Mouse (Mus musculus) limb, embryonic 10.5 days (tissue): Measurements from ENCODE around the gene Hcls1. TPM values are rescaled to one million over a fixed set of nuclear protein-coding genes. Genes with fewer than 3 reads are reported as not detected.

Experiments used
- DNase-seq: peaks from one replicate; pipeline ENCODE4 v3.0.0-alpha.2; 2017; ENCODE audit warnings: low spot score
- H3K27ac ChIP-seq: fragments of 300-500 bp; sonication (generic); 2 replicates; pipeline ENCODE4 v1.5.1; 2016; ENCODE audit warnings: mild to moderate bottlenecking
- H3K27me3 ChIP-seq: fragments of 300-500 bp; sonication (generic); 2 replicates; pipeline ENCODE4 v1.6.1; 2016; ENCODE audit warnings: low read depth, mild to moderate bottlenecking; ENCODE audit not compliant: poor library complexity, severe bottlenecking
- H3K36me3 ChIP-seq: fragments of 300-500 bp; sonication (generic); 2 replicates; pipeline ENCODE4 v1.6.1; 2016; ENCODE audit warnings: mild to moderate bottlenecking, moderate library complexity
- H3K4me1 ChIP-seq: fragments of 300-500 bp; sonication (generic); 2 replicates; pipeline ENCODE4 v1.6.1; 2016
- H3K4me3 ChIP-seq: fragments of 300-500 bp; sonication (generic); 2 replicates; pipeline ENCODE4 v1.5.1; 2016; ENCODE audit warnings: mild to moderate bottlenecking, moderate library complexity
- H3K9me3 ChIP-seq: fragments of 300-500 bp; sonication (generic); replicated peaks from 2 replicates; pipeline ENCODE4 v1.6.1; 2016; ENCODE audit warnings: mild to moderate bottlenecking
- WGBS: fragments of 180-500 bp; shearing (Covaris S2); methylation state at CpG from one replicate; pipeline ENCODE4 v1.1.7; 2016; 5-methylcytosine and 5-hydroxymethylcytosine counted together
- polyA plus RNA-seq: library from polyadenylated mRNA; unstranded; fragments of >200 nt; fragmentation: Nextera tagmentation; extraction: Ambion mirVana; gene quantifications from 2 replicates; pipeline ENCODE4 v1.2.1, GENCODE M21; 2016

Gene Hcls1
- polyA plus RNA-seq, 1 experiment from 2014 or later, result 2.3 TPM

DNA sequence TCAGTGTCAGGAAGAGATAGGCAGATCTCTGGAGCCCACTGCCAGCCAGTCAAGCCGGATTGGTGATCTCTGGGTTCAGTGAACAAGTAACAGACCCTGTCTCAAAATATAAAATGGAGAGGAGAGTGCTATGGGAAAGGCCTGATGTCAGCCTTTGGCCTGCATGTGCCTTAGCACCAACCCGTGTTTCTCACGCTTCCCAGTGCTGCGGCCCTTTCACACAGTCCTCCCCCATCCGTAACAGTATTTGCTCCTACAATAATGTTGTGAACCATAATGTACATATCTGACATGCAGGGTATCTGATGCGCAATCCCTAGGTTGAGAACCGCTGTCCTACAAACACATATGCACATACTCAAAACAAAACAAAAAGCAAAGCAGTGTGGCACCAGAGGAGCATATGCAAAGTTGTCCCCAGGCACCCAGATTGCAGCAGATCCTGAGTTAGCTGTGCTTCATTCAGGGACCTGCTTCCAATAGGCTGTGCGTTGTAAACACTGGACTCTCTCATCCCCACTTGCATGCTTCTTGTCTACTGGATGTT lies 13.6 kb upstream of the Hcls1 start:
- H3K36me3 ChIP-seq, result peaks cover 74% of the 10 kb centered on the region
- WGBS, result 94% methylated on average over 8 of the region's 8 CpGs
- no peaks in the 10 kb centered on the region for H3K9me3 ChIP-seq
- no peaks in the 10 kb centered on the region for H3K4me1 ChIP-seq
- DNase-seq, result no peak
- no peaks in the 10 kb centered on the region for H3K27me3 ChIP-seq
- no peak overlapping the region for H3K27ac ChIP-seq
- H3K4me3 ChIP-seq, result no peak overlapping the region

DNA sequence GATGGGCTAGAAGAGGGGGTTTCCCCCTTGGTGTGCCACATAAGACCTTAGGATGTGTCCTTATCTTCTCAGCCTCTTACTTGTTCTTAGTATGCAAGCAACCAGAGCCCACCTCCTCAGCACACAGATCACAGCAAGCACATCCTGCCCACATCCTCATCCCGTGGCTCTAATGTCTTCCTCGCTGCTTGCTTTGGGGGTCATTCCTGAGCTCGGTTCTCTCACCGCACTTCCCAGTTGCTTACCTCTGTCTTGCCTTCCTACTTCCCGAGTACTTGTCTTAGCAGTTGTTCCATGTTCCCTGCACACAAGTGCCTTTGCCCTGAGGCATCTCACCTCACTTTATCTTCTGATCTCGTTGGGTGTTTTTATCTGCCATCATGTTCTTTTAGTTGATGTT lies 12.8 kb upstream of the Hcls1 start:
- Histone ChIP-seq H3K4me3 (no peak overlapping the region), H3K27me3 (no peaks in the 10 kb centered on the region), H3K4me1 (no peaks in the 10 kb centered on the region), H3K36me3 (peaks cover 74% of the 10 kb centered on the region), H3K27ac (no peak overlapping the region), H3K9me3 (no peaks in the 10 kb centered on the region)
- DNase-seq, result no peak
- WGBS, result 91% methylated on average over 6 of the region's 6 CpGs

DNA sequence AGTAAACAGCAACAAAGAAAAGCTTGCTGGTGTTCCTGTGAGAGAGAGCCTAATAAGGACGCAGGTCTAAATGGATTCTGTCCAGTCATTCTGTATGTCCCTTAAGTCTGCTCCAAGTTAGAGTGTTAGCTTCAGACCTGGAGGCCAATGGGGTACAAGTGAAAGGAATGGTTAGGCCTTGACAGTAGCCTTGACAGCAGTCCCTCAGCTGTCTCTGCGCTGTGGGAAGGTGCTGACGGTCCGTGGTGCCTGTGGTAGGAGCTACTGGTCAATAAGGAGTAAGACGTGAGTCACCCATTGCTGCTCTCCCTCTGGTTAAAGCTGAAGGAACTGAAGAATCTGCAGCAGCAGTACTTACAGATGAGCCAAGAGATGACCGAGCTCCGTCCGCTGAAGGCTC lies 10.5 kb upstream of the Hcls1 start:
- Histone ChIP-seq H3K27ac (no peak overlapping the region), H3K4me3 (no peak overlapping the region), H3K4me1 (no peaks in the 10 kb centered on the region), H3K36me3 (peaks cover 74% of the 10 kb centered on the region), H3K9me3 (no peaks in the 10 kb centered on the region), H3K27me3 (no peaks in the 10 kb centered on the region)
- 91% methylated on average over 8 of the region's 8 CpGs for WGBS
- no peak for DNase-seq

DNA sequence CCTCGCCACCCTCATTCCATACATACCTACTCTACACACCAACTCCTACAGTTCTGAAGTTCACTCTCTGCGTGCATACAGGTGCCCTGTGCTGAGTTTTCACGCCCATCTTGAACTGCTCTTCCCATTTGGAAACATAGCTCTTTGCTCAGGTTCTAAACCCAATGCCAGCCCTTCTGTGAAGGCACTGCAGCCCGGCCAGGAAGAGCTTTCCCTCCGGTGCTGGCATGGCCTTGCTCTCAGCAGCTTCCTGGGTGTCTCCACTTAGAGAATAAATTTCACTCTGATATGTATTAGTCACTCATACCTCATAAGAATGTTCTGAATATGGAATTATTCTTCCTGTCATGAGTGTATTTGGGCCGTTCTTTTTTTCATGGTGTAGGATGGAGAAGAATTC lies 9.4 kb upstream of the Hcls1 start:
- H3K27me3 ChIP-seq, result no peaks in the 10 kb centered on the region
- 94% methylated on average over 6 of the region's 6 CpGs for WGBS
- no peak overlapping the region for H3K4me3 ChIP-seq
- H3K36me3 ChIP-seq, result peaks cover 75% of the 10 kb centered on the region
- no peaks in the 10 kb centered on the region for H3K9me3 ChIP-seq
- 0 out of 2 replicates have a peak, but pooled peaks cover 2% of the 10 kb centered on the region for H3K4me1 ChIP-seq
- no peak overlapping the region for H3K27ac ChIP-seq
- DNase-seq, result no peak

DNA sequence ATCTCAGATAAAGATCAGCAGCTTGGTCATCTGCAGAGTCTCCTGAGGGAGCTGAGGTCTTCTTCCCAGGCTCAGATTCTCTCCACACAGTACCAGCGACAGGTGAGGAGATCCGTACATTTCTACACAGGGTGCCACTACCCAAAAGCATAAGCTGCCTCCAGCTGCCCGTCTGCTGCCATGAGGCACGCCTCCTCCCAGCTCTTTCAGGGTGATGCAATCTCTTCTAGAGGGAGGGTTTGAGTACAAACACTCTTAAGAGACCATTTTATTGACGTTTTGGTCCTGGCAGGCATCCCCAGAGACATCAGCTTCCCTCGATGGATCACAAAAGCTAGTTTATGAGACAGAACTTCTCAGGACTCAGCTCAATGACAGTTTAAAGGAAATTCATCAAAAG lies 9.0 kb upstream of the Hcls1 start:
- no peak overlapping the region for H3K27ac ChIP-seq
- no peak for DNase-seq
- peaks cover 76% of the 10 kb centered on the region for H3K36me3 ChIP-seq
- WGBS, result 84% methylated on average over 6 of the region's 6 CpGs
- H3K4me1 ChIP-seq, result 0 out of 2 replicates have a peak, but pooled peaks cover 5% of the 10 kb centered on the region
- H3K9me3 ChIP-seq, result no peaks in the 10 kb centered on the region
- no peaks in the 10 kb centered on the region for H3K27me3 ChIP-seq
- H3K4me3 ChIP-seq, result no peak overlapping the region

DNA sequence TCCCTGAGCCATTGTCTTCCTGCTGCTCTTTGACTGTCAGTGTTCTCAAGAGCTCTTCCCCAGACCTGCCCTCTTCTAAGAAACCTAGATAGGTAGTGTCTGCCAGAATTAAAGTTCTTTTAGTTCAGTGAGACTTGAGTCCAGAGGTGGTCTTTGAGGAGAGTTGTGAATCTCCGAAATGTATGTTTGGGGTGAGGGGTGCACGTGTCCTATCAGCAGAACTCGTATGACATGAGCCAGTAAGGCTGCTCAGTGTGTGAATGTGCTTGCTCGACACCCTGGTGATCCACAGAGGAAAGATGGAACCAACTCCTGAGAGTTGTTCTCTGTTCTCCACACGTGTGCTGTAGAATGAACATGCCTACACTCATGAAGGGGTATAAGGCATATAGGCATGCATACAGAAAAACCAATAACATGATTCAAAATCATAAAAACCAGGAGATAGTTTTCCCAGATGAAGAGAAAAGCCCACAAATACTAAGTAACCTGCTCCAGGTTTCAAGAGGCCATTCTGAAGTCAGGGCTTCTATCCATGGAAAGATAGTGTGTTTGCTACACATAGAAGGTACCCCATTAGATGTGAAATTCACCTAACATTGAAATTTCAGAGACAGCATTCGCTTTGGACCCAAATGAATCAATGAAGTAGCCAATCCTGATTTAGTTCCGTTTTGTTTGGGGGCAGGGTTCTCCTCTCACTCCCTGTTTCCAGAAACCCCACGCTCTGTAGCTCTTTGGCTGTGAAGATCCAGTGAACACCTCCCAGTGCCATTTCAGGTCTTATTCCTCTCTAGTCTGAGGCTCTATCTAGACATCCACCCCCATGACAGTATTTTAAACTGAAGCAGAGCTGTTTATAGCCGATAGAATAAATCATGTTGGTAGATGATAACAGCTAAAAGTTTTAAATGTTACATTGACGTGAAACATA lies 8.0 kb upstream of the Hcls1 start:
- no peak for DNase-seq
- Histone ChIP-seq H3K4me3 (no peak overlapping the region), H3K27me3 (no peaks in the 10 kb centered on the region), H3K9me3 (no peaks in the 10 kb centered on the region), H3K4me1 (peaks cover 8% of the 10 kb centered on the region; the same call in 1 of the 2 replicates), H3K27ac (no peak overlapping the region), H3K36me3 (peaks cover 80% of the 10 kb centered on the region)
- WGBS, result 95% methylated on average over 10 of the region's 10 CpGs

DNA sequence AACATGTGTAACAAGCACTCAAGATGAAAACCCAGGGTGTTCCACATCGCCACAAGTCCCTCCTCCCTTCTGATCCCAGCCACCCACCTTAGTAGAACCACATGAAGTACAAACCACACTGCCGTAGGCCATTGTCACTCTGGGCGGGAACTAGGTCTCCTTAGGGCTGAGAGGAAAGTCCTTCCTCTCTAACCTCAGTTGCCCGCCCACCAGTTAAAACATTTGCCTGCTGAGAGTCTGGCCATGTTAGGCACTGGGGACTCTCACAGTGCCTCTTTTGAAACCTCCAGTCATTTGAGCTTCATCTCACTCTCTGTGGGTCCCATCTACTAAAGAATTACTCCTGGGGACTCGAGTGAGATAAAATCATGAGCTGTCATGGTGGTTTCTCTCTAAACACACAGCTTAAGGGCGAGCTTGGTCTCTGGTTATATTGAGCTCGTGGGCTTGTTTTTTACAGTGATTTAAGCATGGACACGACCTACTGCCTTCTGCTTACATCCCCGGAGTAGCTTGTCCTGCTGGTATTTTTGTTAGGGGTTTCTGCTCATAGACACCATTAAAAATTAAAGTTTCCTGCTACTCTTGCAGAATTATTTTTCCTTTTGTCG lies 7.2 kb upstream of the Hcls1 start:
- no peak overlapping the region for H3K27ac ChIP-seq
- no peak for DNase-seq
- peaks cover 88% of the 10 kb centered on the region for H3K36me3 ChIP-seq
- 91% methylated on average over 10 of the region's 10 CpGs for WGBS
- no peaks in the 10 kb centered on the region for H3K9me3 ChIP-seq
- H3K4me1 ChIP-seq, result peaks cover 12% of the 10 kb centered on the region; the same call in 1 of the 2 replicates
- H3K27me3 ChIP-seq, result no peaks in the 10 kb centered on the region
- H3K4me3 ChIP-seq, result no peak overlapping the region

DNA sequence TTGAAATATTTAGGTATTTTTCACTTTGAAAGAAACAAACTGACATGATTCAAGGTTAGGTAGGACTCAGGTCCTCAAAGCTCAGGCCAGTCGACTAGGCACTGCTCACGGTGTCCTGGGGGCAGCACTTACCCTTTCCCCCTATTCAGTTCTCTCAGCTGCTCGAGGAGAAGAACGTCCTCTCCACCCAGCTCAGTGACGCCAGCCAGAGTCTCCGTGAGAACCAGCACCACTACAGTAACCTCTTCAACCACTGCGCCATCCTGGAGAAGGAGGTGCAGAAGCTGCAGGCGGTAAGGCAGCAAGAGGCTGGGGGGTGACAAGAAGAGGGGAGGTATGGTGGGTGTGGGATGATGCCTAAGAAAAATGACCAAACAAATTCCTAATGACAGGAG lies 6.7 kb upstream of the Hcls1 start:
- Histone ChIP-seq H3K27ac (no peak overlapping the region), H3K4me1 (peaks cover 12% of the 10 kb centered on the region; the same call in 1 of the 2 replicates), H3K4me3 (no peak overlapping the region), H3K36me3 (peaks cover 89% of the 10 kb centered on the region), H3K27me3 (no peaks in the 10 kb centered on the region), H3K9me3 (no peaks in the 10 kb centered on the region)
- DNase-seq, result no peak
- 93% methylated on average over 8 of the region's 8 CpGs for WGBS

DNA sequence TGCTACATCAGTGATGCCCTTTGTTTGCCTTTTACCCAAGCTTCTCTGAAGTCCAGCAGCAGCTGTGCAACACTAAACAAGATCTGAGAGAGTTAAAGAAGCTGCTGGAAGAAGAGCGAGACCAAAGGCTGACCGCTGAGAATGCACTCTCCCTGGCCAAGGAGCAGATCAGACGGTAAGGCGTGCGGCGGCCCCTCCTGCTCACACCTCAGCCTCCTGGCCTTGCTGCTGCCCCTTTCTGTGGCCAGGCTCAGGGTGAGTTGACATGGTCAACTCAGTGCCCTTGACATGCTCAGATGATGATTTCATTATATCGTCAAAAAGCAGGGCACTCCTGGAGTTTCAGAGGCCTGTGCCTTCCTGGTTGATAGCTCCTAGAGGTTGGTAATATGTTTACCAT lies 5.6 kb upstream of the Hcls1 start:
- Histone ChIP-seq H3K27ac (no peak overlapping the region), H3K9me3 (no peaks in the 10 kb centered on the region), H3K4me1 (peaks cover 15% of the 10 kb centered on the region; the same call in 1 of the 2 replicates), H3K27me3 (no peaks in the 10 kb centered on the region), H3K36me3 (peaks cover 87% of the 10 kb centered on the region), H3K4me3 (no peak overlapping the region)
- DNase-seq, result no peak
- 95% methylated on average over 7 of the region's 7 CpGs for WGBS

DNA sequence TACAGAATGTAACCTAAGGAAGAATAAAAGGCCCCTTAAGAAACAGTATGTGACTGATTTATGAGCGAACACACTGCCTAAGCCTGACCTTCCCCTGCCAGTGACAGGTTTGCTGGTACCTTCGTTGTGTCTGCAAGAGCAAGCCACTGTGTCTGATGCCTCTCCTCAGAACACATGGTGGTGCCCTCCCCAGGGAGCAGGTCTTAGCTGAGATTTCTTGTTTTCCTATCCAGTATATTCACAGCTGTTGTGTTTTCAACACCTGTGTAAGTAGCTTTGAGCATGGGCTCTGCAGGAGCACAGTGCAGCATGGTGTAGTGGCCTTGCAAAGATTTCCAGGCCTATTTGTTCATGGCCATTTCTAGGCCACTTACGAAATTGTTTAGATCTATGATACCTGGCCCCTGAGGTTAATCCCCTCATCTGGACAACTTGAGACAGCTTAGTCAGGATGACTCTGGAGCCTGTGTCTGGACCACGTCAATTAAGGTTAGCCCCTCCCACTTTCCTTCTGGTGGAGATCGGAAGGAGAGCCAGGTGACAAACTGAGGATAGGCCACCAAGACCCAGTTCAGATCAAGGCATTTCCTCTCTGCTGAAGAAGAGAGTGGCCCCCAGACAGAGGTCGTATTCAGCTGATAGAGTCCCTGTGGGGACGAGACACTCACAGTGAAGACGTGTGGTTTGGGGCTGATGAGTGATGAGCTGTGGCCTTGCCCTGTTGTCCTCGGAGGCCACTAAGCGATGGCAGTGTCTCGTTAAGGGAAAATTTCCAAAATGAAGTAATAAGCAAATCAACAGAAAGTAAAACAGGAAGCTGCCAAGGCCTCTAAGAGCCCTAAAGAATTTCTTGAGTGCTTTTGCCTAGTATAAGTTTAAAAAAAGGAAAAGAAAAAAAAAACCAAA lies 4.3 kb upstream of the Hcls1 start:
- 63% methylated on average over 11 of the region's 11 CpGs for WGBS
- no peak for DNase-seq
- Histone ChIP-seq H3K27me3 (no peaks in the 10 kb centered on the region), H3K4me3 (no peak overlapping the region), H3K36me3 (peaks cover 77% of the 10 kb centered on the region), H3K27ac (no peak overlapping the region), H3K4me1 (peaks cover 18% of the 10 kb centered on the region; the same call in 1 of the 2 replicates), H3K9me3 (no peaks in the 10 kb centered on the region)

DNA sequence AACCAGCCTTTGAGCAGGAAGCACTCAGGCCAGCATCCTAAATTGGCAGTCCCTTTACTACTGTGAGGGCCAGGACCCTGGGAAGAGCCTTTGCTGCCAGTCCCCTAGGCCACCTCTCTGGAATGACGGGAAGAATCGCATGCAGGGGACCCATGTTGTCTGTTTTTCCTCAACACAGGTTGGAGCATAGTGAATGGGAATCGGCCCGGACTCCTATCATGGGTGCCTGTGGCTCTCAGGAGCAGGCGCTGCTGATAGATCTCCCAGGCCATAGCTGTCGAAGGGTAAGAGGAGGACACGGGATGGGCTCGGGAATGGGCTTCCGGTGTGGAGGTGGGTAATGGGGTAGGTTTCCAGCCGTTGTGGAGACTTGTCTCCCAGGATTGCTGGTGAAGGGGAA lies 3.4 kb upstream of the Hcls1 start:
- Histone ChIP-seq H3K4me1 (peaks cover 18% of the 10 kb centered on the region; the same call in 1 of the 2 replicates), H3K27ac (peak overlapping the region; percentile 15; the same call in 1 of the 2 replicates), H3K9me3 (no peaks in the 10 kb centered on the region), H3K27me3 (no peaks in the 10 kb centered on the region), H3K36me3 (peaks cover 68% of the 10 kb centered on the region), H3K4me3 (no peak overlapping the region)
- no peak for DNase-seq
- WGBS, result 88% methylated on average over 10 of the region's 10 CpGs

DNA sequence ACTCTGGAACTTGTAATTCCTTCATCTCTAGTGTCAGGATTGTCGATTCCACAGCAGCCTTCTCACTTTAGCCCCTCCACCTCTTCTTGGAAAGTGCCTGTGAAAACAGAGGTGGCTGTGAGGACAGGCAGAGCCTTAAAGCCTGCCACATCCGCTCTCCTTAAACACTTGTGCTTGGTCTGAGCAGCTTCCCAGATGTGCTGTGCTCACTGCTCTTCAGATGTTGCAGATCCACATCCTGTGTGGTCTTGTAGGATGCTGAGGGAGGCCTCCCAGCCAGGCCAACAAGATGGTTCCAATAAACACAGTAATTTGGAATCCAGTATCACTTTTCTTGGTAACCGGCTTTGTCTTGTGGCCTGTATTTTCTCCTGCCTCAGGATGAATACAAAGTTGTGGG lies 2.8 kb upstream of the Hcls1 start:
- Histone ChIP-seq H3K36me3 (peaks cover 63% of the 10 kb centered on the region), H3K4me3 (no peak overlapping the region), H3K4me1 (peaks cover 18% of the 10 kb centered on the region; the same call in 1 of the 2 replicates), H3K27me3 (no peaks in the 10 kb centered on the region), H3K27ac (peak overlapping the region; percentile 15; the same call in 1 of the 2 replicates), H3K9me3 (no peaks in the 10 kb centered on the region)
- 63% methylated on average over 3 of the region's 3 CpGs for WGBS
- no peak for DNase-seq
